Mouse (Mus musculus) liver, embryonic 14.5 days (tissue): ENCODE results near the gene Glg1.

Experiments
- CTCF ChIP-seq: IDR thresholded peaks from 2 replicates; pipeline ENCODE4 v1.5.1; 2016; ENCODE audit warnings: antibody characterized with exemption, low read depth, control low read depth
- EP300 ChIP-seq: IDR thresholded peaks from 2 replicates; pipeline ENCODE4 v1.6.1; 2016; ENCODE audit warnings: antibody characterized with exemption, low read depth

- TF ChIP-seq CTCF (no peak), EP300 (no peak)
Observed at GRCm38 (mm10) chr8:111211180-111211579, 47.8 kb downstream of the Glg1 start.
